Mouse (Mus musculus) intestine, embryonic 16.5 days (tissue): Measurements from ENCODE around the gene Cbfa2t3. TPM values are rescaled to one million over a fixed set of nuclear protein-coding genes. Genes with fewer than 3 reads are reported as not detected.

Experiments used
- ATAC-seq: fragments of 200-750 bp; cut with Nextera tagmentation; 2 replicates; pipeline ENCODE4 v1.8.0; 2017; ENCODE audit warnings: moderate TSS enrichment, moderate library complexity
- H3K27ac ChIP-seq: fragments of 300-500 bp; sonication (generic); 2 replicates; pipeline ENCODE4 v1.5.1; 2014; ENCODE audit warnings: mild to moderate bottlenecking, low read length
- H3K27me3 ChIP-seq: fragments of 300-500 bp; sonication (generic); replicated peaks from 2 replicates; pipeline ENCODE4 v1.6.1; 2014; ENCODE audit warnings: low read length, control low read depth, mixed read lengths; ENCODE audit not compliant: control insufficient read depth, insufficient read depth
- H3K36me3 ChIP-seq: fragments of 300-500 bp; sonication (generic); 2 replicates; pipeline ENCODE4 v1.6.1; 2014; ENCODE audit warnings: low read length, control low read depth; ENCODE audit not compliant: control insufficient read depth, insufficient read depth
- H3K4me1 ChIP-seq: fragments of 300-500 bp; sonication (generic); 2 replicates; pipeline ENCODE4 v1.6.1; 2014; ENCODE audit warnings: low read length, control low read depth, mixed read lengths; ENCODE audit not compliant: control insufficient read depth, insufficient read depth
- H3K4me2 ChIP-seq: fragments of 300-500 bp; sonication (generic); 2 replicates; pipeline ENCODE4 v1.6.1; 2014; ENCODE audit warnings: low read depth, low read length, control low read depth
- H3K4me3 ChIP-seq: fragments of 300-500 bp; sonication (generic); 2 replicates; pipeline ENCODE4 v1.5.1; 2014; ENCODE audit warnings: mild to moderate bottlenecking, low read length
- H3K9ac ChIP-seq: fragments of 300-500 bp; sonication (generic); 2 replicates; pipeline ENCODE4 v1.6.1; 2014; ENCODE audit warnings: low read depth, low read length
- H3K9me3 ChIP-seq: fragments of 300-500 bp; sonication (generic); 2 replicates; pipeline ENCODE4 v1.6.1; 2016; ENCODE audit warnings: low read length, control low read depth; ENCODE audit not compliant: control insufficient read depth
- WGBS: fragments of 180-500 bp; shearing (Covaris S2); extraction: QIAGEN DNeasy Blood & Tissue Kit; methylation state at CpG from one replicate; pipeline ENCODE4 v1.1.7; 2014; 5-methylcytosine and 5-hydroxymethylcytosine counted together
- polyA plus RNA-seq: library from polyadenylated mRNA; unstranded; fragments of >200 nt; fragmentation: Nextera tagmentation; extraction: Ambion mirVana; gene quantifications from 2 replicates; pipeline ENCODE4 v1.2.1, GENCODE M21; 2015

Gene Cbfa2t3
- polyA plus RNA-seq, 1 experiment from 2014 or later: 4.1 TPM

DNA sequence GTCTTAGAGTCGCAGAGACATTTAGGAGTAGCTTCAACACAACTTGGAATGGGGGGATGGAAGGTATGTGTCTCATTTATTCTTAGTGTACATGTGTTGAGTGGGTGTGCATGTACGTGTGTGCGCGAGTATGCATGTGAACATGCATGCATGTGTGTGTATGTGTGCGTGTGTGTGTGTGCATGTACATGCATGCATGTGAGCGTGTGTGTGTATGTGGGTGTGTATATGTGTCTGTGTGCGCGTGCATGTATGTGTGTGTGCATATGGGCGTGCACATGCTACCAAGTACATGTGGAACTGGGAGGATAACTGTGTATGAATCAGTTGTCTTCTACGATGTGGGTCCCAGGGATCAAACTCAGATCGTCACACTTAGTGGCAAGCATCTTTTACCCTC is 37.7 kb upstream of the Cbfa2t3 start:
- peaks cover 5% of the 10 kb centered on the region; the same call in 1 of the 2 replicates for H3K4me1 ChIP-seq
- 89% methylated on average over 11 of the region's 11 CpGs for WGBS
- no peaks in the 10 kb centered on the region for H3K9me3 ChIP-seq
- H3K4me3 ChIP-seq: no peak overlapping the region
- H3K4me2 ChIP-seq: no peak overlapping the region
- peaks cover 2% of the 10 kb centered on the region; the same call in 1 of the 2 replicates for H3K27me3 ChIP-seq
- H3K9ac ChIP-seq: no peak overlapping the region
- no peak for ATAC-seq
- H3K36me3 ChIP-seq: no peaks in the 10 kb centered on the region
- no peak overlapping the region for H3K27ac ChIP-seq

DNA sequence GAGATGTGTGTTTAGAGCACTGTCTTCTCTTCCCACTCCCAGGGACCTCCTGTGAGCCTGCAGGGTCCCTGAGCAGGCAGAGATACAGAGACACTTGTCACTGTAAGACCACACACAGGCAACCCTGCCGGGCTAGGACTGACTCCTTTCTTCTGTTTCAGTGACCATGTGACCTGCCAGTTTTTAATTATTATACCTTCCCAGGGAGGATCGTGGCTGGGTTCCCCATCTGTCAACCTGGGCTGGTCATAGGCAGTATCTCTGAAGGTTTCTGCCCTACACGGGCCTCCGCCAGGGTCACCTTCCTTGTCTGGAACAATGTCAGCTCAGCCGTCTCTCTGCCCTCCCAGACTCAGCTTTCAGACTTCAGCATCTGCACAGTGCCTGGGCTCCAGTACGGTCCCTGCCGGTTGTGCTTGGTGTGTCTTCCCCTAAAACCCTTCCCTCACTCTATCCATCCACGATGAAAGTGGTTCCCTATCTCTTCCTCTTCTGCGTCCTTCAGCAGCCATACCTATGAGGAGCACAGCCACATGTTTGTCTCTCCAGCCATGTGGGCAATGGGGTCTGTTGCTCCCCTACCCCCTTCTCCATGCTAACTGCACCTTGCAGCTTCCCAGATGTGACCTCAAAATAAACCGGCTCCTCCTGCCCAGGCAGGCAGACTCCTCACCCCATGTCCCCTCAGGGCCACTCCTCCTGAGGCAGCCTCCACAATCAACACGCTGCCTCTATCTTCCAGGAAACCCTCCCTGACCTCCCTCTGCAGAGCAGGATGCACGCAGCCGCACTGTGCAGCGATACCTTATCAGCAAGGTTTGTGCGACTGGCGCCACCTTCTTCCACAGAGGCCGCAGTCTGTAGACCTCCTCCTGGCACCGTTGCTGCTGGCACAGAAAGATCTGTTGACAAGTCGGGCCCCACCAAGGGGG is 36.9 kb upstream of the Cbfa2t3 start:
- peak; percentile 80 for ATAC-seq
- Histone ChIP-seq H3K27me3 (peaks cover 2% of the 10 kb centered on the region; the same call in 1 of the 2 replicates), H3K4me3 (no peak overlapping the region), H3K9ac (0 out of 2 replicates have a peak overlapping the region, but pooled peaks have one; percentile 3), H3K27ac (no peak overlapping the region), H3K4me1 (peaks cover 5% of the 10 kb centered on the region; the same call in 1 of the 2 replicates), H3K9me3 (no peaks in the 10 kb centered on the region), H3K36me3 (no peaks in the 10 kb centered on the region), H3K4me2 (no peak overlapping the region; the same call in 1 of the 2 replicates)
- 46% methylated on average over 19 of the region's 19 CpGs for WGBS

DNA sequence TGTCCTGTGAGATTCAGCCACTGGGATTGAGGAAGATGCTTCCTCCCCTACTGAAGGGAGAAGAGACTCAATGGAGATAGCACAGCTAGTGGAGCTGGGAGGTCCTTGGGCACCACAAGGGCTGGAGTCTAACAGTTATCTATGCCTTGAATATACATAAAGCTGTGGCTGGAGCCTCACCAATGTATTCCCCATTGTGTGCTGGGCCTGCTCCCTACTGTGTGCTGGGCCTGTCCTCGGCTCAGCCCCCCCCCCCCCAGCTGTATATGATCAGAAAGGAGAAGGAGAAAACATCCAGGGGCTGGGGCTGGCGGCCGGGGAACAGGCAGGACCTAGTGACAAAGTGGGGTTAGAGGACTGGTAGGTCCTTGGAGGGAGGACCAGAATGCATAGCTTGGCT is 36.2 kb upstream of the Cbfa2t3 start:
- Histone ChIP-seq H3K4me2 (no peak overlapping the region), H3K27me3 (0 out of 2 replicates have a peak, but pooled peaks cover 2% of the 10 kb centered on the region), H3K4me1 (peaks cover 5% of the 10 kb centered on the region; the same call in 1 of the 2 replicates), H3K27ac (no peak overlapping the region), H3K9me3 (no peaks in the 10 kb centered on the region), H3K36me3 (no peaks in the 10 kb centered on the region), H3K4me3 (no peak overlapping the region), H3K9ac (no peak overlapping the region)
- 61% methylated on average over 3 of the region's 3 CpGs for WGBS
- no peak for ATAC-seq

DNA sequence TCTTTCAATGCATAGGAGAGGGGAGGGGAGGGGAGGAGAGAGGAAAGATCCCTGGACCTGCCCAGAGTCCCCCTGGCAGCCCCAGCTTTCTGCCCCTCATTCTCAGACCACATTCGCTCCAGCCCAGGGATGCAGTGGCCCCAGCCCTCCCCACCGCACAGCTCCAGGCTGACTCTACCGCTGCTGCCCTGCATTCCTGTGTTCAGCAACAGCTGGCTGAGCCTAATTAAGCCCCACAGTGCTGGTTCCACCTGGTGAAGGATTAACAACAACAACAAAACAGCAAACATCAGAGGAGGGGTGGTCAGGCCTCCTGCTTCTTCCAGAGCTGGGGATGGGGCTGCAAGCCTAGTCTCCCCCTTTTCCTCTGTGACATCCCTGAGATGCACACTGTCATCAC is 29.7 kb upstream of the Cbfa2t3 start:
- Histone ChIP-seq H3K27ac (no peak overlapping the region), H3K4me1 (no peaks in the 10 kb centered on the region), H3K4me3 (no peak overlapping the region), H3K27me3 (no peaks in the 10 kb centered on the region), H3K36me3 (no peaks in the 10 kb centered on the region), H3K4me2 (no peak overlapping the region), H3K9me3 (no peaks in the 10 kb centered on the region), H3K9ac (no peak overlapping the region)
- WGBS: 20% methylated on average over 3 of the region's 3 CpGs
- ATAC-seq: no peak

DNA sequence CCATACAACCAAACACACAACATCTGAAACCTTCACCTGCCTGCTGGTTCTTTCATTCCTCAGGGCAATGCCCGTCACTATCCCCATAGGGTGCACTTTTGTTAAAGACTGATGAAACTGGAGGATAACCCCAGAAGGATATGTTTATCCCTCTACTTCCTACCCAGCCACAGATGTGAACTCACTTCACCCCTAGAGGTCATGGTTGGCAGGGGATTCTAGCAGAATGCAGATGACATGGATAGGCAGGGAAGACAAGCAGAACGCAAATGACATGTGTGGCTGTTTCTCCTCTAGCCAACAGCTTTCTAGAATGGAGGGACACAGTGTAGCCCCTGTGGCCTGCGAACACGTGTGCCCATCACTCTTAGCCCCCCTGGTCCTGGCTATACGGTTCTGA is 28.5 kb upstream of the Cbfa2t3 start:
- no peak overlapping the region for H3K9ac ChIP-seq
- whole genome bisulfite sequencing: 66% methylated on average over 5 of the region's 5 CpGs
- no peaks in the 10 kb centered on the region for H3K27me3 ChIP-seq

DNA sequence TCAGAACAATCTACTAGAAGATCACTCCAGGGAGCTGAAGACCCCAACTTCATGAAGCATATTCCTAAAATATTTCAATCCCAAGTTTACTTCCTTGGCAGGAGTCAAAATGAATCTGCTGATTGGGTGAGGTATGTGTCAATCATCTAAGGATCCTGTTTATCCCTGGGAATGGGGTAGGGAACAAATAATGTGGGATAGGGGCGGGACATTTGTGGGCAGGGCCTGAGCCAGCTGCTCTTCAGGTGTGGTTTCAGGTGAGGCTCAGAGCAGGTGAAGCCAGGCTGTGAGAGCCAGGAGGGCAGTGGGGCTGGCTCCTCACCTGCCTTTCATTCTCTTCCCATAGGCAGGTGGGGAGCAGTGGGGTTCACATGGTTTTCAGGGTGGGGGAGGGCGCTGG is 27.9 kb upstream of the Cbfa2t3 start:
- Histone ChIP-seq H3K9me3 (no peaks in the 10 kb centered on the region), H3K4me2 (no peak overlapping the region), H3K36me3 (no peaks in the 10 kb centered on the region), H3K4me3 (no peak overlapping the region), H3K27me3 (no peaks in the 10 kb centered on the region; the same call in 1 of the 2 replicates), H3K4me1 (no peaks in the 10 kb centered on the region), H3K27ac (no peak overlapping the region), H3K9ac (no peak overlapping the region)
- ATAC-seq: peak; percentile 55; the same call in 1 of the 2 replicates
- WGBS: 57% methylated on average over 2 of the region's 2 CpGs

More for the DNA sequence above, 28.5 kb upstream of the Cbfa2t3 start:
- Histone ChIP-seq H3K4me2 (no peak overlapping the region), H3K9me3 (no peaks in the 10 kb centered on the region), H3K4me1 (no peaks in the 10 kb centered on the region), H3K4me3 (no peak overlapping the region), H3K27ac (no peak overlapping the region), H3K36me3 (no peaks in the 10 kb centered on the region)
- no peak for ATAC-seq

DNA sequence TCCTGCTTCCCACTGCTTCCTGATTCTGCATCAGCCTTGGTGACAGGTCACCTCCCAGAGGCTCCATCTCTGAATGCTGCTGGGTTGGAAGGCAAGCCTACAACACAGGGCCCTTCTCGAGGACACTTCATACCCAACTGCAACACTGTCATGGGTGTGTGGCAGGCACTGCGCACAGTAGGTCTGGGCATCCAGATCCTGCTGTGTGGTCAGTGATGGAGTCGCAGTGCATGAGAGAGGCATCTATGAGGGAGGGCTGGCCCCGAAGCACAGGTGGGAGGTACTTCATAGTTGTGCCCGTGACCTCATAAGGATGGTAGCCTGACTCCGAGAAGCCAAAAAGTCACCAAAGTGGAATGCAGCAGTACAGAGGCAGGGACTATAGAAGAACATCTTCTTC is 26.3 kb upstream of the Cbfa2t3 start:
- Histone ChIP-seq H3K27me3 (peaks cover 3% of the 10 kb centered on the region; the same call in 1 of the 2 replicates), H3K9me3 (no peaks in the 10 kb centered on the region), H3K36me3 (no peaks in the 10 kb centered on the region), H3K4me2 (no peak overlapping the region), H3K27ac (no peak overlapping the region), H3K4me3 (no peak overlapping the region), H3K9ac (no peak overlapping the region), H3K4me1 (peaks cover under 1% of the 10 kb centered on the region; the same call in 1 of the 2 replicates)
- ATAC-seq: no peak
- 93% methylated on average over 6 of the region's 6 CpGs for WGBS

DNA sequence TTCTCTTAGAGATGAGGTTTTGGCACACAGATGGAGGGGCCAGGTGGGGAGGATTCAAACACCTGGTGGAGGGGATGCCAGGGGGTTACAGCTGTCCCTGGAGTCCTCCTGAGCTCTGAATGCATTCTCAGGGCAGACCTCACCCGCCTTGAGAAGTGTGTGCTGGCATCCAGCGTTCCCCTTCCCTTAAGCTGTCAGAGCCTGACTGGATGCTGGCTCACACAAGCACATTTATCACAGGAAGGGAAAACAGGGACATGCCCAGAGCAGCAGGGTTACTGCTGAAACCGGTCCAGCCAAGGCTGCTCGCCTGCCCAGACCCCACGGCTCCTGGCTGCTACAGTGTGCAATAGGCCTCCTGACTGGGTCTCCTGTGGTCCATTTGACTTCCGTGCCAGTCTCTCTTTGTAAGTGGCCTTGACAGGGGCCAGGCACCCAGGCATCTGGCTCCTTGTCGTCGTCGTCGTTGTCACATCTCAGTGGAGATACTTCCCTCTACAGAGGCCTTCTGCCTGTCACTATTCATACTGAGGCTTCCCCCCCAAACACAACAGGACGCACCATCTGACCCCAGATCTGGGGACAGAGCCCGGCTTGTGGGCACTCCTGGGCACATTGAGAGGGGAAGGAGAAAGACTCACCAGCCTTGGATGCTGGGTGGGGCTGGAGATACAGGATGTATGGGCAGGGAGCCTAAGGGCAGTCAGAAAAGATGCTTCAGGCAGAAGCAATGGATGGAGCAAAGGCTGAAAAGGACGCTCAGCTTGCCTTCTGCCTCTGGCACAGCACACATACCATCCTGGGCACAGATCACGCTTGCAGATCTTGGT is 22.1 kb upstream of the Cbfa2t3 start:
- WGBS: 60% methylated on average over 14 of the region's 14 CpGs
- Histone ChIP-seq H3K4me3 (no peak overlapping the region), H3K4me2 (no peak overlapping the region), H3K9ac (no peak overlapping the region), H3K36me3 (no peaks in the 10 kb centered on the region), H3K9me3 (no peaks in the 10 kb centered on the region), H3K27me3 (peaks cover 3% of the 10 kb centered on the region; the same call in 1 of the 2 replicates), H3K4me1 (peaks cover 4% of the 10 kb centered on the region; the same call in 1 of the 2 replicates), H3K27ac (no peak overlapping the region)
- peak; percentile 34; the same call in 1 of the 2 replicates for ATAC-seq
